Mouse (Mus musculus) bone marrow macrophage, adult 2 months (primary cell): ENCODE measurements around the gene Rtf2.

Experiments
- CTCF ChIP-seq: IDR thresholded peaks from 2 replicates; pipeline ENCODE4 v1.5.1; 2012; ENCODE audit warnings: low read depth, mild to moderate bottlenecking, low read length, moderate library complexity
- POLR2A ChIP-seq: IDR thresholded peaks from 2 replicates; pipeline ENCODE4 v1.6.1; 2012; ENCODE audit warnings: mild to moderate bottlenecking, low read depth, low read length, borderline replicate concordance

DNA sequence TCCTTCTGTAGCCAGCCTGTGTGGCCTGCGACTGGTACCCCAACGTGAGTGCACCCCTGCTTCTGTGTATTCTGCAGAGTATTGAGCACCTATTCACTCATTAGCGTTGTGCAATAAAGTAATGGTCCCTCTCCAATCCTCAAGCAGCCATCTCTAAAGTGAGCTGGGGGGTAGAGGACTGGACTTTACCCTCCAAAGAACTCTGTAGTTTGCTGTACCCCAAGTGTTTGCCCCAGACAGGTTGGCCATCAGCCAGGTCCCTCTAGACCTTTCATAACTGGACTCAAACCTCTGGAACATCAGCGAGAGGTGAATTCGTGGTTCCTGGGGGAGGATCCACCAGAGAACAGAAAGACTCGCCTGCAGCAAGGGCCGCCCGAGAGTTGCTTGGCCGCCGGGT is 12.1 kb downstream of the Rtf2 start:
- TF ChIP-seq POLR2A (no peak), CTCF (no peak)
